In genomic region chr3:37643411-37643810, GRCm38 (mm10) we compare ENCODE assay signal across 9 mouse cellular contexts. TPM values are rescaled to one million over a fixed set of nuclear protein-coding genes. Genes with fewer than 3 reads are reported as not detected.
DNase-seq lines count a peak whose midpoint lies in the region; ATAC-seq and TF ChIP-seq lines count a peak whose summit lies in the region.
"Had no signal": no experiment of that assay in that cellular context is flagged by ENCODE, and none has a peak within 500 bp of the region (broad histone marks: within the 10 kb centered on the region; RNA-seq: fewer than 3 reads in every experiment).

No protein-coding gene starts in this region.

- H3K9ac ChIP-seq in heart, postnatal 0 days (replicated peaks; ENCODE audit: low read depth, low read length): peak overlapping the region; percentile 37; the same call in 1 of the 2 replicates
- H3K9ac ChIP-seq in ES-E14 (ENCODE audit: insufficient read depth, low read depth, low read length, poor library complexity, severe bottlenecking): peak overlapping the region; percentile 38; the same call in 1 of the 2 replicates
- H3K9ac ChIP-seq in forebrain, embryonic 16.5 days (replicated peaks; ENCODE audit: low read depth, low read length): no peak overlapping the region
- no peak overlapping the region for H3K9ac ChIP-seq in liver, postnatal 0 days (replicated peaks)

- no peaks in the 10 kb centered on the region for H3K27me3 ChIP-seq in heart, postnatal 0 days (ENCODE audit: control insufficient read depth, insufficient read depth, low read length)
- 0 out of 2 replicates have a peak, but pooled peaks cover 2% of the 10 kb centered on the region for H3K27me3 ChIP-seq in forebrain, embryonic 16.5 days (replicated peaks; ENCODE audit: control insufficient read depth, insufficient read depth, low read length)
- no peaks in the 10 kb centered on the region for H3K27me3 ChIP-seq in liver, postnatal 0 days (ENCODE audit: insufficient read depth, low read length)

- no peaks in the 10 kb centered on the region for H3K9me3 ChIP-seq in heart, postnatal 0 days (replicated peaks; ENCODE audit: control insufficient read depth, low read length)
- no peaks in the 10 kb centered on the region for H3K9me3 ChIP-seq in ES-E14 (ENCODE audit: control insufficient read depth, insufficient read depth, low read depth, low read length)
- no peaks in the 10 kb centered on the region for H3K9me3 ChIP-seq in forebrain, embryonic 16.5 days (ENCODE audit: control insufficient read depth, low read length)
- H3K9me3 ChIP-seq in liver, postnatal 0 days (ENCODE audit: low read length): no peaks in the 10 kb centered on the region

- H3K4me2 ChIP-seq in heart, postnatal 0 days (ENCODE audit: low read depth, low read length): peak overlapping the region; percentile 93
- peak overlapping the region; percentile 23; the same call in 1 of the 2 replicates for H3K4me2 ChIP-seq in forebrain, embryonic 16.5 days (ENCODE audit: low read length)
- H3K4me2 ChIP-seq in liver, postnatal 0 days (ENCODE audit: low read depth, low read length): 0 out of 2 replicates have a peak overlapping the region, but pooled peaks have one; percentile 19

- no peak overlapping the region for H3K27ac ChIP-seq in heart, postnatal 0 days (ENCODE audit: low read depth)
- no peak overlapping the region for H3K27ac ChIP-seq in ES-E14 (ENCODE audit: insufficient read depth, low read depth, low read length, poor library complexity, severe bottlenecking)
- H3K27ac ChIP-seq in forebrain, embryonic 16.5 days (ENCODE audit: low read length): no peak overlapping the region
- H3K27ac ChIP-seq in liver, postnatal 0 days (ENCODE audit: low read depth): no peak overlapping the region

- peaks cover 9% of the 10 kb centered on the region; the same call in 1 of the 2 replicates for H3K4me1 ChIP-seq in heart, postnatal 0 days (ENCODE audit: control insufficient read depth, insufficient read depth)
- peaks cover 0 to 12% of the 10 kb centered on the region in 2 experiments; a peak in 3 of 4 replicates for H3K4me1 ChIP-seq in ES-E14 (ENCODE audit: control insufficient read depth in 2 of 2, insufficient read depth in 2 of 2, low read length in 2 of 2, poor library complexity in 1 of 2)
- peaks cover 22% of the 10 kb centered on the region for H3K4me1 ChIP-seq in forebrain, embryonic 16.5 days (replicated peaks; ENCODE audit: control insufficient read depth, insufficient read depth, low read length)
- H3K4me1 ChIP-seq in liver, postnatal 0 days (ENCODE audit: insufficient read depth): peaks cover 40% of the 10 kb centered on the region

- WGBS in heart, postnatal 0 days: 77% methylated on average over 13 of the region's 13 CpGs
- 83% methylated on average over 13 of the region's 13 CpGs for WGBS in forebrain, embryonic 16.5 days
- WGBS in liver, postnatal 0 days (ENCODE audit: insufficient replicate concordance): 89% methylated on average over 13 of the region's 13 CpGs

- no peak for TF ChIP-seq EP300 in heart, postnatal 0 days (IDR thresholded peaks at IDR 0.05; ENCODE audit: low read depth)
- TF ChIP-seq EP300 in liver, postnatal 0 days (IDR thresholded peaks at IDR 0.05; ENCODE audit: low read depth): no peak

- in situ Hi-C loops in ES-E14 (cut with MboI; ENCODE audit: low sequenced_read_pairs in 2 of 2, unreplicated experiment in 2 of 2): loop anchor here in 1 of 2 experiments (5.0 kb wide), 1 partner anchor 79 kb away; the partner anchor contains the start of gene Gm5148

- no peak for ATAC-seq in heart, postnatal 0 days (ENCODE audit: insufficient read depth, low read depth)
- no peak for ATAC-seq in forebrain, embryonic 16.5 days
- no peak for ATAC-seq in liver, postnatal 0 days
- ATAC-seq in activated CD4-positive, CD25-positive, alpha-beta regulatory T cell, adult 4 months: no peak

- no peak for DNase-seq in heart, postnatal 0 days (ENCODE audit: low spot score)
- no peak for DNase-seq in heart, adult 8-10 months (ENCODE audit: low spot score)
- no peak for DNase-seq in ES-E14 (ENCODE audit: low read depth, low spot score)
- DNase-seq in liver, postnatal 0 days: no peak
- no peak for DNase-seq in cerebellum, adult 18-20 months
- DNase-seq in thymus, postnatal 4 days: no peak
- DNase-seq: cerebellum, postnatal 36 days had no signal

- peaks cover 28% of the 10 kb centered on the region for H3K36me3 ChIP-seq in heart, postnatal 0 days (replicated peaks; ENCODE audit: control insufficient read depth, insufficient read depth, low read length)
- peaks cover 28% of the 10 kb centered on the region for H3K36me3 ChIP-seq in ES-E14 (ENCODE audit: control insufficient read depth, insufficient read depth, low read length, poor library complexity, severe bottlenecking)
- H3K36me3 ChIP-seq in forebrain, embryonic 16.5 days (ENCODE audit: control insufficient read depth, insufficient read depth): 0 out of 2 replicates have a peak, but pooled peaks cover 3% of the 10 kb centered on the region
- peaks cover 17% of the 10 kb centered on the region for H3K36me3 ChIP-seq in liver, postnatal 0 days (replicated peaks; ENCODE audit: insufficient read depth, low read length)

- TF ChIP-seq CTCF in heart, postnatal 0 days (IDR thresholded peaks at IDR 0.05; ENCODE audit: low read depth): no peak
- no peak for TF ChIP-seq CTCF in liver, postnatal 0 days (IDR thresholded peaks at IDR 0.05; ENCODE audit: low read depth)

- H3K4me3 ChIP-seq in heart, postnatal 0 days (ENCODE audit: low read depth, low read length): 0 out of 2 replicates have a peak overlapping the region, but pooled peaks have one; percentile 79
- peak overlapping the region; percentile 42 to 57 for H3K4me3 ChIP-seq in ES-E14 (ENCODE audit: insufficient read depth in 1 of 2, low read depth in 1 of 2, low read length in 2 of 2, poor library complexity in 1 of 2, severe bottlenecking in 1 of 2)
- no peak overlapping the region for H3K4me3 ChIP-seq in forebrain, embryonic 16.5 days (replicated peaks; ENCODE audit: low read length)
- H3K4me3 ChIP-seq in liver, postnatal 0 days (ENCODE audit: low read depth, low read length): no peak overlapping the region

TF ChIP-seq in ES-E14, 5 proteins besides CTCF, POLR2A, EP300 and RAD21:
- TF ChIP-seq ZNF384 (IDR thresholded peaks at IDR 0.05; ENCODE audit: low read depth, low read length): no peak
- TF ChIP-seq CHD2 (IDR thresholded peaks at IDR 0.05; ENCODE audit: low read depth, low read length): no peak
- TF ChIP-seq HCFC1 (IDR thresholded peaks at IDR 0.05; ENCODE audit: borderline replicate concordance, insufficient read depth, low read length): no peak
- TF ChIP-seq ZC3H11A (IDR thresholded peaks at IDR 0.05; ENCODE audit: borderline replicate concordance, low read depth, low read length): no peak
- TF ChIP-seq MAFK (IDR thresholded peaks at IDR 0.05; ENCODE audit: insufficient read depth, low read depth, low read length): no peak

RNA-seq across cellular contexts. Expression of gene Spry1, which starts 3.7 kb away (rescaled TPM):
- 39.2 and 39.6 TPM in 2 replicates for total RNA-seq in heart, postnatal 0 days (2014; rRNA removed; ENCODE audit: low replicate concordance)
- polyA plus RNA-seq in heart, postnatal 0 days (2015; fragmentation: Nextera tagmentation; extraction: Ambion mirVana): 4.8 and 5.4 TPM in 2 replicates
- 10 to 100 TPM; 14.5 to 17.3 (median 15.5) TPM for total RNA-seq in heart, adult 8-10 months (2022)
- 7.1 and 9.8 TPM in 2 replicates for total RNA-seq in ES-E14 (2012; rRNA removed)
- polyA plus RNA-seq in forebrain, embryonic 16.5 days (2015; fragmentation: Nextera tagmentation; extraction: Ambion mirVana): 6.4 and 6.6 TPM in 2 replicates
- 3.7 and 4.8 TPM in 2 replicates for polyA plus RNA-seq in liver, postnatal 0 days (2015; fragmentation: Nextera tagmentation; extraction: Ambion mirVana)
- polyA plus RNA-seq in activated CD4-positive, CD25-positive, alpha-beta regulatory T cell, adult 4 months (2017; shearing (Covaris generic)): 10 to 100 TPM; 10.2 to 10.3 TPM

Comparison
In these comparisons a context has a peak if more than half of its experiments do, and no peak if none do; other contexts are left out.
1. H3K4me2 ChIP-seq: peak in every context shown above with its lines; median percentile 93 in heart, postnatal 0 days; 23 in forebrain, embryonic 16.5 days; 19 in liver, postnatal 0 days.
2. H3K4me3 ChIP-seq: peak in heart, postnatal 0 days (single experiment) and ES-E14 (2 of 2); none in forebrain, embryonic 16.5 days (single experiment) and liver, postnatal 0 days (single experiment).
3. H3K9ac ChIP-seq: peak in heart, postnatal 0 days (single experiment) and ES-E14 (single experiment); none in forebrain, embryonic 16.5 days (single experiment) and liver, postnatal 0 days (single experiment).